ENCODE assay signal across 18 mouse cellular contexts in genomic region chr6:120957331-120957730, GRCm38 (mm10). TPM values are rescaled to one million over a fixed set of nuclear protein-coding genes. Genes with fewer than 3 reads are reported as not detected.
DNase-seq lines count a peak whose midpoint lies in the region; ATAC-seq and TF ChIP-seq lines count a peak whose summit lies in the region.
"Had no signal": no experiment of that assay in that cellular context is flagged by ENCODE, and none has a peak within 500 bp of the region (broad histone marks: within the 10 kb centered on the region; RNA-seq: fewer than 3 reads in every experiment).

No protein-coding gene starts in this region.

- peaks cover 20 to 37% of the 10 kb centered on the region in 2 experiments for H3K4me1 ChIP-seq in MEL (ENCODE audit: control insufficient read depth in 1 of 2, insufficient read depth in 2 of 2, low read length in 2 of 2)
- peaks cover 45% of the 10 kb centered on the region for H3K4me1 ChIP-seq in liver, embryonic 13.5 days (replicated peaks)
- H3K4me1 ChIP-seq in thymus, adult 2 months (replicated peaks; ENCODE audit: control insufficient read depth, insufficient read depth, low read length), result peaks cover 57% of the 10 kb centered on the region
- no peaks in the 10 kb centered on the region for H3K4me1 ChIP-seq in hindbrain, embryonic 10.5 days (replicated peaks)
- H3K4me1 ChIP-seq in stomach, postnatal 0 days (replicated peaks; ENCODE audit: control insufficient read depth, insufficient read depth), result no peaks in the 10 kb centered on the region
- H3K4me1 ChIP-seq: embryonic facial prominence, embryonic 15.5 days; forebrain, embryonic 15.5 days; intestine, embryonic 15.5 days; lung, embryonic 15.5 days had no signal

- no peak for TF ChIP-seq POLR2A in MEL (IDR thresholded peaks at IDR 0.05; ENCODE audit: control insufficient read depth in 1 of 2, insufficient read depth in 1 of 2, low read depth in 1 of 2, low read length in 2 of 2, poor library complexity in 1 of 2)
- no peak for TF ChIP-seq POLR2A in thymus, adult 2 months (IDR thresholded peaks at IDR 0.05; ENCODE audit: control insufficient read depth, extremely low read depth, insufficient read depth, low read length, poor library complexity)

- H3K4me2 ChIP-seq in liver, embryonic 13.5 days, result peak overlapping the region; percentile 47
- no peak overlapping the region for H3K4me2 ChIP-seq in stomach, postnatal 0 days (replicated peaks; ENCODE audit: low read depth)
- H3K4me2 ChIP-seq: embryonic facial prominence, embryonic 15.5 days; forebrain, embryonic 15.5 days; heart, embryonic 11.5 days; intestine, embryonic 15.5 days; lung, embryonic 15.5 days had no signal

- TF ChIP-seq RAD21 in MEL (IDR thresholded peaks at IDR 0.05; ENCODE audit: low read depth, low read length), result no peak

- no peaks in the 10 kb centered on the region for H3K9me3 ChIP-seq in MEL (replicated peaks; ENCODE audit: insufficient read depth, low read length)
- H3K9me3 ChIP-seq in liver, embryonic 13.5 days (replicated peaks), result no peaks in the 10 kb centered on the region
- no peaks in the 10 kb centered on the region for H3K9me3 ChIP-seq in hindbrain, embryonic 10.5 days
- H3K9me3 ChIP-seq in stomach, postnatal 0 days (ENCODE audit: control insufficient read depth, low read length), result no peaks in the 10 kb centered on the region
- H3K9me3 ChIP-seq: embryonic facial prominence, embryonic 15.5 days; forebrain, embryonic 15.5 days; intestine, embryonic 15.5 days; lung, embryonic 15.5 days had no signal

- no peak for TF ChIP-seq CTCF in MEL (IDR thresholded peaks at IDR 0.05 in 2 of 3, conservative IDR thresholded peaks at IDR 0.05 in 1 of 3; ENCODE audit: control insufficient read depth in 1 of 3, insufficient read depth in 1 of 3, low read depth in 2 of 3, low read length in 3 of 3, poor library complexity in 1 of 3, severe bottlenecking in 1 of 3)
- no peak for TF ChIP-seq CTCF in thymus, adult 2 months (IDR thresholded peaks at IDR 0.05; ENCODE audit: borderline replicate concordance, control insufficient read depth, extremely low read depth, insufficient read depth, low read length, poor library complexity)
- TF ChIP-seq CTCF in stomach, postnatal 0 days (IDR thresholded peaks at IDR 0.05; ENCODE audit: low read depth), result no peak

- no peak for TF ChIP-seq EP300 in MEL (IDR thresholded peaks at IDR 0.05; ENCODE audit: low read depth in 1 of 2, low read length in 2 of 2)
- TF ChIP-seq EP300 in stomach, postnatal 0 days (optimal IDR thresholded peaks at IDR 0.05), result no peak

- peak overlapping the region; percentile 95 for H3K27ac ChIP-seq in MEL (ENCODE audit: control insufficient read depth, low read depth, low read length)
- peak overlapping the region; percentile 95 for H3K27ac ChIP-seq in liver, embryonic 13.5 days
- H3K27ac ChIP-seq in thymus, adult 2 months (ENCODE audit: control insufficient read depth, insufficient read depth, low read length), result peak overlapping the region; percentile 85
- no peak overlapping the region for H3K27ac ChIP-seq in hindbrain, embryonic 10.5 days
- no peak overlapping the region for H3K27ac ChIP-seq in stomach, postnatal 0 days (replicated peaks)
- H3K27ac ChIP-seq: embryonic facial prominence, embryonic 15.5 days; forebrain, embryonic 15.5 days; gastrocnemius, adult 2 months; intestine, embryonic 15.5 days; kidney, postnatal 0 days; lung, embryonic 15.5 days had no signal

- peak; percentile 41 for ATAC-seq in liver, embryonic 13.5 days (ENCODE audit: low read depth)
- ATAC-seq in stomach, postnatal 0 days (ENCODE audit: low FRiP score, low TSS enrichment), result no peak
- ATAC-seq: forebrain, embryonic 15.5 days had no signal

- no peaks in the 10 kb centered on the region for H3K27me3 ChIP-seq in MEL (ENCODE audit: control insufficient read depth in 1 of 2, insufficient read depth in 2 of 2, low read length in 2 of 2)
- no peaks in the 10 kb centered on the region for H3K27me3 ChIP-seq in liver, embryonic 13.5 days
- H3K27me3 ChIP-seq in thymus, adult 2 months (ENCODE audit: control insufficient read depth, insufficient read depth, low read length), result no peaks in the 10 kb centered on the region
- H3K27me3 ChIP-seq in hindbrain, embryonic 10.5 days (ENCODE audit: insufficient read depth, poor library complexity, severe bottlenecking), result no peaks in the 10 kb centered on the region
- no peaks in the 10 kb centered on the region for H3K27me3 ChIP-seq in stomach, postnatal 0 days (ENCODE audit: control insufficient read depth, insufficient read depth, low read length)
- H3K27me3 ChIP-seq: embryonic facial prominence, embryonic 15.5 days; forebrain, embryonic 15.5 days; intestine, embryonic 15.5 days; lung, embryonic 15.5 days had no signal

- no peaks in the 10 kb centered on the region for H3K79me2 ChIP-seq in MEL (ENCODE audit: control insufficient read depth, insufficient read depth, low read length, poor library complexity)

- DNase-seq in 416B (ENCODE audit: low read depth) (peak; percentile 78), MEL (ENCODE audit: low read depth, low spot score) (no peak)
- no peak for DNase-seq in liver, embryonic 13.5 days
- peak; percentile 77 for DNase-seq in thymus, adult 2 months
- DNase-seq in hindbrain, embryonic 10.5 days (ENCODE audit: low spot score), result no peak
- no peak for DNase-seq in cerebellum, adult 11-12 months
- no peak for DNase-seq in stomach, postnatal 0 days (ENCODE audit: low spot score)
- DNase-seq: adrenal gland, postnatal 10 days; gastrocnemius, adult 2 months; layer of hippocampus, adult 9-11 months; midbrain, embryonic 14.5 days; right cerebral cortex, postnatal 4 days had no signal

- H3K36me3 ChIP-seq in MEL (ENCODE audit: control insufficient read depth in 1 of 2, insufficient read depth in 2 of 2, low read length in 2 of 2), result peaks cover 0 to 37% of the 10 kb centered on the region in 2 experiments; a peak in 2 of 4 replicates
- H3K36me3 ChIP-seq in liver, embryonic 13.5 days, result peaks cover 92% of the 10 kb centered on the region
- H3K36me3 ChIP-seq in thymus, adult 2 months (ENCODE audit: control insufficient read depth, insufficient read depth, low read length), result no peaks in the 10 kb centered on the region
- peaks cover 64% of the 10 kb centered on the region for H3K36me3 ChIP-seq in hindbrain, embryonic 10.5 days
- H3K36me3 ChIP-seq in stomach, postnatal 0 days (ENCODE audit: control insufficient read depth, insufficient read depth, low read length), result peaks cover 7% of the 10 kb centered on the region; the same call in 1 of the 2 replicates

- H3K9ac ChIP-seq in MEL (ENCODE audit: control insufficient read depth, low read depth, low read length, poor library complexity, severe bottlenecking), result peak overlapping the region; percentile 36
- H3K9ac ChIP-seq in liver, embryonic 13.5 days, result peak overlapping the region; percentile 42
- no peak overlapping the region for H3K9ac ChIP-seq in stomach, postnatal 0 days (ENCODE audit: low read length)
- H3K9ac ChIP-seq: embryonic facial prominence, embryonic 15.5 days; forebrain, embryonic 15.5 days; intestine, embryonic 15.5 days; lung, embryonic 15.5 days had no signal

- no peak overlapping the region for H3K4me3 ChIP-seq in MEL (ENCODE audit: control insufficient read depth in 1 of 2, insufficient read depth in 1 of 2, low read depth in 2 of 2, low read length in 2 of 2)
- no peak overlapping the region for H3K4me3 ChIP-seq in liver, embryonic 13.5 days (replicated peaks)
- no peak overlapping the region for H3K4me3 ChIP-seq in thymus, adult 2 months (ENCODE audit: control insufficient read depth, insufficient read depth, low read length)
- H3K4me3 ChIP-seq in hindbrain, embryonic 10.5 days, result no peak overlapping the region
- H3K4me3 ChIP-seq in stomach, postnatal 0 days (ENCODE audit: low read depth, low read length), result no peak overlapping the region
- H3K4me3 ChIP-seq: embryonic facial prominence, embryonic 15.5 days; forebrain, embryonic 15.5 days; gastrocnemius, adult 2 months; intestine, embryonic 15.5 days; lung, embryonic 15.5 days had no signal

- whole genome bisulfite sequencing in liver, embryonic 13.5 days (ENCODE audit: insufficient replicate concordance), result 28% methylated on average over 4 of the region's 4 CpGs
- WGBS in thymus, adult 2 months, result 10% methylated on average over 4 of the region's 4 CpGs
- 89% methylated on average over 4 of the region's 4 CpGs for WGBS in hindbrain, embryonic 10.5 days
- 74% methylated on average over 4 of the region's 4 CpGs for WGBS in stomach, postnatal 0 days

TF ChIP-seq in MEL, 35 proteins besides CTCF, POLR2A, EP300 and RAD21:
- TF ChIP-seq MAZ (IDR thresholded peaks at IDR 0.05; ENCODE audit: low read depth, low read length) (no peak), GABPA (IDR thresholded peaks at IDR 0.05; ENCODE audit: low read depth, low read length) (no peak), ELF1 (IDR thresholded peaks at IDR 0.05; ENCODE audit: low read depth, low read length) (no peak), ZKSCAN1 (IDR thresholded peaks at IDR 0.05; ENCODE audit: low read depth, low read length) (no peak), POLR2AphosphoS2 (IDR thresholded peaks at IDR 0.05; ENCODE audit: low read length) (no peak), SMC3 (IDR thresholded peaks at IDR 0.05; ENCODE audit: low read depth, low read length) (no peak), BHLHE40 (IDR thresholded peaks at IDR 0.05; ENCODE audit: borderline replicate concordance, low read depth, low read length) (no peak), JUND (IDR thresholded peaks at IDR 0.05; ENCODE audit: low read depth, low read length) (no peak), TBP (IDR thresholded peaks at IDR 0.05; ENCODE audit: low read depth, low read length) (no peak), ZMIZ1 (IDR thresholded peaks at IDR 0.05; ENCODE audit: low read depth, low read length) (no peak), NRF1 (IDR thresholded peaks at IDR 0.05; ENCODE audit: insufficient read depth, low read depth, low read length, poor library complexity, severe bottlenecking) (no peak), USF2 (IDR thresholded peaks at IDR 0.05; ENCODE audit: borderline replicate concordance in 1 of 2, insufficient read depth in 1 of 2, low read depth in 1 of 2, low read length in 2 of 2) (no peak), ZNF384 (IDR thresholded peaks at IDR 0.05; ENCODE audit: low read depth, low read length) (no peak), CHD1 (IDR thresholded peaks at IDR 0.05; ENCODE audit: low read depth, low read length) (no peak)

RNA-seq across cellular contexts. Expression of gene Bid, which starts 40.7 kb away (rescaled TPM):
- 27.5 and 28.2 TPM in 2 replicates for total RNA-seq in MEL (2012; rRNA removed)
- polyA plus RNA-seq in MEL (2012; ENCODE audit: insufficient read depth in 1 of 2, insufficient read length in 2 of 2, low read depth in 1 of 2, low replicate concordance in 2 of 2, missing spikeins in 1 of 2), result 10 to 100 TPM in 1 of 2 experiments, not detected in 1; 50.2 TPM
- polyA plus RNA-seq in liver, embryonic 13.5 days (2015; fragmentation: Nextera tagmentation; extraction: Ambion mirVana), result 27.9 and 28.4 TPM in 2 replicates
- 36.5 and 43.1 TPM in 2 replicates for polyA plus RNA-seq in thymus, adult 2 months (2012; rRNA removed)
- polyA plus RNA-seq in hindbrain, embryonic 10.5 days (2016; fragmentation: Nextera tagmentation; extraction: Ambion mirVana), result 15.7 and 17.5 TPM in 2 replicates
- 21.6 and 21.8 TPM in 2 replicates for polyA plus RNA-seq in stomach, postnatal 0 days (2015; fragmentation: Nextera tagmentation; extraction: Ambion mirVana)

Comparison
In these comparisons a context has a peak if more than half of its experiments do, and no peak if none do; other contexts are left out.
1. DNase-seq: peak in 416B (single experiment) and thymus, adult 2 months (single experiment); none in MEL (single experiment), liver, embryonic 13.5 days (single experiment), hindbrain, embryonic 10.5 days (single experiment), cerebellum, adult 11-12 months (single experiment) and stomach, postnatal 0 days (single experiment).
2. H3K27ac ChIP-seq: peak in MEL (single experiment), liver, embryonic 13.5 days (single experiment) and thymus, adult 2 months (single experiment); none in hindbrain, embryonic 10.5 days (single experiment) and stomach, postnatal 0 days (single experiment).